Mouse (Mus musculus) kidney, postnatal 36 days (tissue): ENCODE measurements at regions not wholly inside any gene's neighbourhood (a gene's known extent, or its start where the extent isn't known, plus 50 kb on each side); places are given as distances from the start of the nearest gene placed in this dataset.

Source experiments
- DNase-seq, 2 experiments: peaks; one replicate each; pipeline ENCODE4 v3.0.0; 2021 to 2022; ENCODE audit warnings: mixed read lengths in 2 of 2

- no peak for DNase-seq
Observed at GRCm38 (mm10) chr1:185727749-185728148, 273.1 kb downstream of the Slc30a10 start.

- DNase-seq: no peak
Observed at GRCm38 (mm10) chr1:185728406-185728805, 273.8 kb downstream of the Slc30a10 start.

GRCm38 (mm10) chr1:185731062-185731461 is 276.4 kb downstream of the Slc30a10 start:
- DNase-seq: no peak

- DNase-seq: no peak
Observed at GRCm38 (mm10) chr1:185736773-185737172, 282.1 kb downstream of the Slc30a10 start.

GRCm38 (mm10) chr1:185741034-185741890 is 286.6 kb downstream of the Slc30a10 start:
- peak in 1 of 2 experiments; percentile 18 for DNase-seq

- no peak for DNase-seq
Observed at GRCm38 (mm10) chr1:185749251-185749650, 294.6 kb downstream of the Slc30a10 start.

- DNase-seq: peak; percentile 6 to 35
Observed at GRCm38 (mm10) chr1:185754486-185755290, 300.0 kb downstream of the Slc30a10 start.

- no peak for DNase-seq
Observed at GRCm38 (mm10) chr1:185757376-185757775, 302.7 kb downstream of the Slc30a10 start.

GRCm38 (mm10) chr1:185774202-185774601 is 319.6 kb downstream of the Slc30a10 start:
- DNase-seq: no peak

- DNase-seq: no peak
Observed at GRCm38 (mm10) chr1:185779604-185780003, 325.0 kb downstream of the Slc30a10 start.

- no peak for DNase-seq
Observed at GRCm38 (mm10) chr1:185802156-185802555, 315.0 kb downstream of the Lyplal1 start.

- DNase-seq: no peak
Observed at GRCm38 (mm10) chr1:185814901-185815300, 302.2 kb downstream of the Lyplal1 start.

- no peak for DNase-seq
Observed at GRCm38 (mm10) chr1:185819044-185819443, 298.1 kb downstream of the Lyplal1 start.

GRCm38 (mm10) chr1:185822241-185822640 is 294.9 kb downstream of the Lyplal1 start:
- DNase-seq: no peak

- DNase-seq: peak in 1 of 2 experiments; percentile 14
Observed at GRCm38 (mm10) chr1:185823226-185823625, 293.9 kb downstream of the Lyplal1 start.

- DNase-seq: peak; percentile 31 to 54
Observed at GRCm38 (mm10) chr1:185823956-185824355, 293.2 kb downstream of the Lyplal1 start.

- no peak for DNase-seq
Observed at GRCm38 (mm10) chr1:185827986-185828385, 289.1 kb downstream of the Lyplal1 start.

- no peak for DNase-seq
Observed at GRCm38 (mm10) chr1:185828486-185828885, 288.6 kb downstream of the Lyplal1 start.

GRCm38 (mm10) chr1:185832059-185832458 is 285.1 kb downstream of the Lyplal1 start:
- DNase-seq: no peak

GRCm38 (mm10) chr1:185834171-185834570 is 282.9 kb downstream of the Lyplal1 start:
- peak; percentile 22 to 55 for DNase-seq

GRCm38 (mm10) chr1:185836632-185837281 is 280.4 kb downstream of the Lyplal1 start:
- peak in 1 of 2 experiments; percentile 3 for DNase-seq

- no peak for DNase-seq
Observed at GRCm38 (mm10) chr1:185842481-185842880, 274.6 kb downstream of the Lyplal1 start.

- no peak for DNase-seq
Observed at GRCm38 (mm10) chr1:185847161-185847560, 269.9 kb downstream of the Lyplal1 start.
